Mouse (Mus musculus): ENCODE data around the gene Kbtbd12.
A peak's percentile ranks its signal among the peaks of the same experiment; 100 is the strongest.

Gene Kbtbd12

GRCm38 (mm10) chr6:88637611-88638301 is at the start of gene Kbtbd12:
Kbtbd12 (minus strand) TSS chr6:88637950.
- no peak for DNase-seq

- DNase-seq, result no peak
These were observed 45.8 kb upstream of the Kbtbd12 start for GRCm38 (mm10) chr6:88683380-88684053.

GRCm38 (mm10) chr6:88681026-88681425 is 43.3 kb upstream of the Kbtbd12 start:
- DNase-seq, result no peak

GRCm38 (mm10) chr6:88677738-88678137 is 40.0 kb upstream of the Kbtbd12 start:
- DNase-seq, result no peak

- DNase-seq, result no peak
These were observed 39.3 kb upstream of the Kbtbd12 start for GRCm38 (mm10) chr6:88676753-88677736.

- no peak for DNase-seq
These were observed 38.1 kb upstream of the Kbtbd12 start for GRCm38 (mm10) chr6:88675815-88676214.

GRCm38 (mm10) chr6:88662284-88662683 is 24.5 kb upstream of the Kbtbd12 start:
- no peak for DNase-seq

- DNase-seq, result no peak
These were observed 23.9 kb upstream of the Kbtbd12 start for GRCm38 (mm10) chr6:88661696-88662095.

GRCm38 (mm10) chr6:88647564-88648295 is 10.0 kb upstream of the Kbtbd12 start:
- no peak for DNase-seq

- DNase-seq, result no peak
These were observed 7.0 kb upstream of the Kbtbd12 start for GRCm38 (mm10) chr6:88644786-88645185.

- DNase-seq, result no peak
These were observed 3.7 kb upstream of the Kbtbd12 start for GRCm38 (mm10) chr6:88641346-88641920.

- DNase-seq, result no peak
These were observed 2.6 kb upstream of the Kbtbd12 start for GRCm38 (mm10) chr6:88640331-88640730.

GRCm38 (mm10) chr6:88639921-88640320 is 2.2 kb upstream of the Kbtbd12 start:
- DNase-seq, result peak; percentile 32 to 53

- no peak for DNase-seq
These were observed 1.7 kb upstream of the Kbtbd12 start for GRCm38 (mm10) chr6:88639372-88639920.

GRCm38 (mm10) chr6:88638917-88639316 is 1.2 kb upstream of the Kbtbd12 start:
- no peak for DNase-seq

- no peak for DNase-seq
These were observed 1.6 kb downstream of the Kbtbd12 start for GRCm38 (mm10) chr6:88635881-88636754.

GRCm38 (mm10) chr6:88631293-88631692 is 6.5 kb downstream of the Kbtbd12 start:
- no peak for DNase-seq

GRCm38 (mm10) chr6:88630560-88630959 is 7.2 kb downstream of the Kbtbd12 start:
- DNase-seq, result no peak

GRCm38 (mm10) chr6:88629821-88630220 is 7.9 kb downstream of the Kbtbd12 start:
- no peak for DNase-seq

- DNase-seq, result peak; percentile 65 to 79
These were observed 10.4 kb downstream of the Kbtbd12 start for GRCm38 (mm10) chr6:88627317-88627811.

GRCm38 (mm10) chr6:88626912-88627311 is 10.8 kb downstream of the Kbtbd12 start:
- no peak for DNase-seq
